Mouse (Mus musculus): Measurements from ENCODE around the gene Kitl.
A peak's percentile ranks its signal among the peaks of the same experiment; 100 is the strongest.

Kitl gene

DNA sequence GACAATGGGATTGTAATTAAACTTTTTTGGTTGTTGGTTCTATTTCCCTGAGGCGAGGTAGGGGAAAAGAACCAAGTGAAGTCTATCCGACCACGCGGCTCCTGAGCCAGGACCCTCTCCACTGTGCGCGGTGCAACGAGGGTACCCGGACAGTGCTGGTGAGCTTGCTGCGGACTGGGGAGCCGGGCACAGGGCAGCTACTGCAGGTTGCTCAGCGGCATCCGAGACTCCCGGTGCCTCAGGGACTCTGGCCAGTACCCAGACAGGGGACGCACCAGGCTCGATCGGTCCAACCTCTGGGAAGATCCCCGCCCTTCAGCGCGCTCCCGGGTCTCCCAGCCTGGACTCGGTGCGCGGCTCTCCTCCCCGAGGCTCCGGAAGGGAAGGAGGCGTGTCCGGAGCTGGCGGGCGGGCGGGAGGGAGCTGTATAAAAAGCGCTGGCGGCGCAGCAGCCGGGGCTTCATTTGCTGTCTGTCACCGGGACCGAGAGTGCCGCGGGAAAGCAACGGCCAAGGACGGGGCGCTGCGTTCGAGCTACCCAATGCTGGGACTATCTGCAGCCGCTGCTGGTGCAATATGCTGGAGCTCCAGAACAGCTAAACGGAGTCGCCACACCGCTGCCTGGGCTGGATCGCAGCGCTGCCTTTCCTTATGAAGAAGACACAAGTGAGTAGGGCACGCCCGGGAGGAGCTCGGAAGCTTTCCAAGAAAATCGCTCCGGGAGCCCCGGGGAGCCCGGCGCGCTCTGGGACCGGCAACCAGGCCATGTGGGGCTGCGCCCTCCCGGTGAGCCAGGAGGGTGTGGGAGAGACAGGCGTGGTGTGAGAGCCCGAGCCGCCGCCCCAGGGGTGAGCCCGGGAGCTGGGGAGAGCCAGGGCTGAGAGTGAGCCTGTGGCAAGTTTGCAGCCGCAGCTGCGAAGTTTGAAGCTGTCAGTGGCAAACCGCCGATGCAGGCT is at the start of gene Kitl:
Gene Kitl (plus strand): TSS at position 261 of the 956 bp plus-strand sequence.
- DNase-seq (ENCODE audit: low spot score in 2 of 2), result peak; percentile 64 to 72

DNA sequence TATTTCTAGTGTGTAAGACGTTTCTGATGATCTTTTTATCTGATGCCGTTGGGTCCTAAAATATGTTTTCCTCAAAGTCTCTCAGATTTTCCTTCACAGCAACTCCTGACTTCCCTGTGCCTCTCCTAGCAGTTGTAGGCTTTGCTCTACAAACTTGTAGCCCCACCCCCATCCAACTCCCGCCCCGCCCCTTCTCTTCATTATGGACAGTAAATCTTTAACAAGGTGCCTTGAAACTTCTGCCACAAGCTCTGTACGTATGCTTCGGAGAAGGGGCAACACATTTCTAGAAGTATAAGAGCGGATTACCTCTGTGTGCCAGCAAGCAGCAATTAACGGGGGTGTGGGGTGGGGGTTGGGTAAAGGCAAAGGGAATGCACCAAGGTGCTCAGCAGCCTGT is 42.6 kb upstream of the Kitl start:
- no peak for DNase-seq (ENCODE audit: low spot score in 2 of 2)

DNA sequence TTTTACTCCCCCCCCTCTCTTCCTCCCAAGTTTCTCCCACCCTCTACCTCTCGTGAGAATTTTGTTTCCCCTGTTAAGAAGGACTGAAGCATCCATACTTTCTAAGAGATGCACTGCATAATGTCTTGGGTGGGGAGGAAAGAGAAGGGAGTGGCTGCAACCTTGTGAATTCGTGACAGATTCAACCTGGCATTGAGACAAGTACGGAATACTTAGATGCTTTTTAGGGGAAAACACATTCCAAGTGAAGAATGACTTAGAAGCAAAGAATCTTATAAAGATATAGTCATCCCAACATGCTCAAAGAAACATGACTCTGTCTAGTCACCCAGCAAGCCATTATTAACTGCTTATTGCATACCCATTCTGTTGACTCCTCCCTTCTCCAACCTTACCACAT is 35.3 kb upstream of the Kitl start:
- DNase-seq (ENCODE audit: low spot score in 2 of 2), result no peak

DNA sequence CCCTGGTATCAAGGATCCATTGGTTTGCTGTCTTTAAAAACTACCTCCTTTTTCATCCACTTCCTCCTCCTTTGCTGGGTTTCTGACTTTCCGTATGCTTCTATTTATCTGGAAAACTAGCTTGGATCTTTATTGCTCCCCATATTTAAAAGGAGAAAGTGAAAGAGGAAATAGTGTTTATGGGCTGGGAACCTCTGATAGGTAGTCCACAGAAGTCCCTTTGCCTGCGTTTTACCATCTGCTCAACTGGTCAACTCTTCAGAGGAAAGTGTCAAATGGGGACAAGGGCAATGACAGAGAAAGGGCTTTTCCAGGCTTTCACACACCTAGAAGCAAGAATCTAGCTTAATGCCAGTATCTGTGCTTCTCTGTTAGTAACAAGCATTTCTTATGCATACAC is 34.5 kb upstream of the Kitl start:
- DNase-seq (ENCODE audit: low spot score in 2 of 2), result no peak

DNA sequence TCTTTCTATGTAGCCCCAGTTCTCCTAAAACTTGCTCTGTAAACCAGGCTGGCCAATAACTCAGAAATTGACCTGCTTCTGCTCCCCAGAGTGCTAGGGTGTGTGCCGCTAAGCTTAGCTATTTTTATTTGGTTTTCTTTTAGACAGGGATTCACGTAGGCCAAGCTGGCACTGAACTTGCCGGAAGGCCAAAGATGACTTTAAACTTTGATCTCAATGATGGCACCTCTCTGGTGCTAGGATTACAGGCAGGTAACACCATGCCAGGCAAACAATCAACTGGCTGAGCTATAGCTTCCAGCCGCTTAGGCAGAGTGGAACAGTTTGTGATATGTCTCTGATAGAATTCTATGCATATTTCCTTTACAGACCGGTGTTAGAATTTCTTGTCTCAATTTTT is 33.5 kb upstream of the Kitl start:
- DNase-seq (ENCODE audit: low spot score in 2 of 2), result no peak

DNA sequence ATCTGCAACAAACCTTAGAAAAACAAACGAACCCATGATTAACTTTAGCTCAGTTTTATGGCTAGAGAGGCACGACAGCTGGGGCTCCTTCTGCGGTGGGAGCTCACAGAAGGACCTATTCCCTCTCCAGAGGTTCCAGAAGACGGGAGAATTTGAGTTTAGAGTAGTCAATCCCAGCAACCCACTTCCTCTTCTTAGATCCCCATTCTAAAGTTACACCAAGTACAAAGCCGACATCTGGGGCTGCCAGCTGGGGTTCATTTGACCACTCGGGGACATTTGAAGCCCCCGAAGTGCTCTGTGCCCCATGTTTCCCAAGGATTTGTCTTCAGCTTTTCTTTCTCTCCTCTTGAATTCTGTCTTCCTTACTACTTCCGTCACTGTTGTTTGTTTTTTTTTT is 28.7 kb upstream of the Kitl start:
- DNase-seq (ENCODE audit: low spot score in 2 of 2), result no peak

DNA sequence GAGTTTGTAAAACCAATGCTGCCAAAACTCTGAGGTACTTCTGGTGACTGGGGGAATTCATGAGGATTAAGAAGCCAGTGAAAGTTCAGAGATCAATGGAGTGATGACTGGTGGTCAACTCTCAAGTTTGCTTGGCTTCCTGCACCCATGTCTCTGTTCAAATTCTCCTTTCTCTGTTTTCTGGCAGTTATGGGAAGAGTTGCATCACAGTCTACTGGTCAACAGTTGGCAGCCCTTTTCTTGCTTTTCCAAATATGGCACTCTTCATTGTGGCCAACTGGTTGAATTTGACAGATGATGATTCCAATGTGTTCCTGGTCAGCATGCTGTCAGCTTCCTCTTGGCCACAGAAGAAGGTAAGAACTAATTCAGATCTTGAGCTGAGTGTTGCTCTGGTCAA is 25.7 kb upstream of the Kitl start:
- DNase-seq (ENCODE audit: low spot score in 2 of 2), result no peak

DNA sequence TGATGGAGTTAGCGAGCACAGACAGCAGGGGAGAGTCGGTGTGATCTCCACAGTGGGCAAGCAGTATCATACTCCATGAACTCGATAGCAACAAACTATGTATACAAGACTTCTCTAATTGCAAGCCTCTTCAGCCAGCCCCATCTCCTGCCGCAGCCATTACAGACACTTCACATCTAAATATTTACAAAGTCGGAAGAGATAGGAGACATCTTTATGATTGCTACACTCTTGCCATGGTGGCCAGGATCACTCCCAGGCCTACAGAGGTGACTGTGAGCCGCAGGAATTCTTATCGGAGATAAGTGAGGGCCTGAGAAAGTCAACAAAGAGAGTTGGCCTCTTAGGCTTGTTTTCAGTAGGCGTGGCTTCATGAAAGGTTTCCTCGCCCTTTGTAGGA is 23.3 kb upstream of the Kitl start:
- no peak for DNase-seq (ENCODE audit: low spot score in 2 of 2)

DNA sequence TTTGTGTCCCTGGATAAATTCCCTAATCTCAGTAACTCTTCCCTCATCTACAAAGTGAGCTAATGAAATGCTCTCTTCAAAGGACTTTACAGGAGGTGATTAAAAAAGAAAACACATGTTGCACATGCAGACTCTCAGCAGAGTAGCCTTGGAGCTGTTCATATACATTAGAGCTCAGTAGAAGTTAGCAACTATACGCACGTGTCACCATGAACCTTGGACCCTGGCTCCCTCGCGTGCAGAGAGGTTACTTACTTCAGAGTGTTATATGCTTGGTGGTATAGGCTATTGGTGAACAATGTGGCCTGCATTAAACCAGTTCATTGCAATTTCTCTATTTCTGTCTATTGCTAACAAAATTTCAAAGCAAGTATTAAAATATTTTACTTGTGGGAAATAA is 14.0 kb upstream of the Kitl start:
- no peak for DNase-seq (ENCODE audit: low spot score in 2 of 2)

DNA sequence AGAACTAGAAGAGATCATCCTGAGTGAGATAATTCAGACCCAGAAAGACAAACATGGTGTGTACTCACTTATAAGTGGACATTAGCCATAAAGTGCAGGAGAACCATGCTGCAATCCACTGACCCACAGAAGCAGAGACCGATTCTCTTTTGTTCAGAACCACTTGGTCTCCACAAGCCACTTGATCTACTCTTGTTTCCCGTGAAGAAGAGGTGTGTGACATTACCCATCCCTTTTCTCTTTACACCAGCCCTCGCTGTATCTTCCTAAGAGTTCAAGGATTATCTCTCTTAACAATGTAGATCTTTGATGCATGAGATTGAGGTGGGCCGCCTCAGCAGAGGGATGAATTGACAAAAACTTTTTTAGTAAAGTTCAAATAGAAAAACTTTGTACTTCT is 11.6 kb upstream of the Kitl start:
- DNase-seq (ENCODE audit: low spot score in 2 of 2), result no peak

DNA sequence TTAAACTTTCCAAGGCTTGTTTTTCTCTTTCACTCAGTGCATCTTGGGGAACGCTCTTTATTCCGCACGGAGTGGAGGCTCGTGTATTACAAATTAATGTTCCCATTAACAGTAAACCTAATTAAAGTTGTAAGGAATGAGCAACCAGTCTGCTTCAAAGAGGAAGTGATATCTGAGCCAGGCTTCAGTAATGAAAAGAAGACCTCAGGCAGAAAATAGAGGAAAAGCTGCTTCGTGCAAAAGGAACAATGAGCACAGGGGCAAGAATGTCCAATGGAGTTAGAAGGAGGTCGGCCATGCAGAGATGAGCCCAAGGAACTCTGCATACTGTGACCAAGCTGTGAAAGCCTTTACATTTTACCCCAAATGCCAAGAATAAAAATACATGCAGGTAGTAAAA is 5.7 kb upstream of the Kitl start:
- DNase-seq (ENCODE audit: low spot score in 2 of 2), result no peak

DNA sequence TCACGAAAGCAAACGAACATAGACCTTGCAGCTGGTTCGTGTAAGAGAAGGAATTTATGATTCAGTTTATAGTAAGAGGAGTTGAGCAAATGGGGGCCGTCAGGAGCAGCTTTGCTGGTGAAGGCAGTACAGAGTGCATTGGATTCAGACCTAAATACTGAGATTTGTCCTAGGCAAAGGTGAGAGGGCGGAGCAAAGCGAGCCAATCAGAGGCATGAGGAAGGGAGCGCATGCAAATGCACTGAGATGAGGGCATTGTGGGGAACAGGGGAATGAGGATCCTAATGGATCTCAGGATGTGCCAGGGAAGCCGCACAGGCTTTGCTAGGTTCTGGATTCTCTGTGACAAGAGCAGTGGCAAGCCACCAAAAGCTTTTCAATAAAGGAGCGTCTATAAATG is 5.1 kb upstream of the Kitl start:
- DNase-seq (ENCODE audit: low spot score in 2 of 2), result no peak

DNA sequence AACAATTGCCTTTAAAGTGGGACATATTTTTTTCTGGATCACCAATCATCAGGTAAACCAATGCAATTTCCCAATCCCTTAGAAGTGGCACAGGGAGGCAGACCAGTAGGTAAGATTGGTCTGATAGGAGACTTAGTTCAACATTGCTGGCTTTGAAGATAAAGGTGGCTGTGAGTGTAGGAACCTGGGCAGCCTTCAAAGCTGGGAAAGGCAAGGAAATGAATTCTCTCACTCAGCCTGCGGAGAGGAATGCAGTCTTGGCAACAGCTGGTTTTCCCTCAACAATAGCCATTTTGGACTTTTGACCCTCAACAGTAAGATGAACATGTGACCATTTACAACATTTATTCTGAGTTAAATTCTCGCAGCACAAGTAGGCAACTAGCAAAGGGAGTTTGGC is 1.3 kb upstream of the Kitl start:
- no peak for DNase-seq (ENCODE audit: low spot score in 2 of 2)

DNA sequence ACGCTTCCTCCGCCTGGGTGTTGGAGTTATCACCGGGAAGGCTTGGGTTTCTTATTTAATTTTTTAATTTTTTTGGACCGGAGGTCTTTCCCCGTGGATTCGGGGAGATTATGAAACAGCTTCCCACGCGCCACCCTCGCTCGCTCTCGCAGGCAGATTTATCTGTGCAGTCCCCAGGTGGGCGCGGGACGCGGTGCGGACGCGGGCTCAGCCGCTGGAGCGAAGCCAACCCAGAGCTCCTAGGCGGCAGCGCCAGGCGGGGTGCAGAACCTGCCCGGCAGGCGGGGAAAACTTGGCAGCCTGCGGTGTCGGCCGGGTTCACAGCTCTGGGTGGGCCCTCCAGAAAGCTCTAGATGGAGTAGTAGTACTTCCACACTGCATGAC is 888 bp downstream of the Kitl start:
- peak; percentile 86 to 87 for DNase-seq (ENCODE audit: low spot score in 2 of 2)

DNA sequence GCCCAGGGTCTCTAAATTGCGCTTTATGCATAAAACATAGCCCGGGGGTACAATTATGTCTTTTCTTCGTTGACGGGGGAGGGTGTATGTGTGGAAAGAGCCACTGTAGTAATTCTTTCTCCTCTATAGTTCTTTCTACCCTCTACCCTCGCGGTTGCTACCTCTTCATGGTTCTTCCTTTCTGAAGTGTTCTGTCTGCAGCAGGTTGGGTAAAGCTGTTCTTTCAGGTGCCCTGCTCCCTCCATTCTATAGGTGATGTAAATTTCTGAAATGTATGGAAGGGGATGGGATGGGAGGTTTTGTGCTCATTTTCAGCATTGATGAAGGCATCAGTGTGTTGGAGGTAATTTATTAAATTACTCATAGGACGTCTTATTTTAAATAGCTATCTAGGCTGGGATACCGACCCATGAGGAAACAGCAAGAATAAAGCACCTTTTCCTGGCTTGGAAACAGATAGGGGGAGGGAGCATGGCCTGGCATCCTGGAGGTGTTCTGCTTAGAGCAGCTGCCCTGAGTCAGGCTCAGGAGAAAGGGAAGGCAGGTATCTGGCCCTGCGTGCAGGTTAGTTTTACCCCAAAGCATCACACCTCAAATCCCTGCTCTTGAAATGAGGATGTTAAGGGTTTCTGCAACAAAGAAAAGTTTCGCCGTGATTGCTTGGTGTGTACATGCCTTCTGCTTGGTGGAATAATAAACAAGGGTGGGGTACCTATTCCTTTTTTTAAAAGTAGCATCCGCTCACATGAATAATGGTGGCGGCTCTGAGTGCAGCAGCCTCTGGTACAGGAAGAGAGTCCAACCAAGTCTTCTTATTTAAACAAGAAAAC is 1.7 kb downstream of the Kitl start:
- DNase-seq (ENCODE audit: low spot score in 2 of 2), result peak in 1 of 2 experiments; percentile 26

DNA sequence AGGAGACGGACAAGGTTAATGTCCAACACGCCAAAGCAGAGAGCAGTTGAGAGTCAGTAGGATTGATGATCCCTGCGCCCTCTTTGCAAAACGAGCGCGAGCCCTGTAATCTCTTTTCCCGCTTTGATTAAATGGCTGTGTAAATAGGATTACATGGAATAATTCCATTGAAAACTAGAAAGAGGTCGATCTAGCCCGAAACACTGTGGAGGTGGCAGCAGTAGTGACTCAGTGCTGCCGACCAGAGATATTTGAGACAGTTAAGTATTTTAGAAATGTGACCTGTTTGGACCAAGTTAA is 2.3 kb downstream of the Kitl start:
- no peak for DNase-seq (ENCODE audit: low spot score in 2 of 2)

DNA sequence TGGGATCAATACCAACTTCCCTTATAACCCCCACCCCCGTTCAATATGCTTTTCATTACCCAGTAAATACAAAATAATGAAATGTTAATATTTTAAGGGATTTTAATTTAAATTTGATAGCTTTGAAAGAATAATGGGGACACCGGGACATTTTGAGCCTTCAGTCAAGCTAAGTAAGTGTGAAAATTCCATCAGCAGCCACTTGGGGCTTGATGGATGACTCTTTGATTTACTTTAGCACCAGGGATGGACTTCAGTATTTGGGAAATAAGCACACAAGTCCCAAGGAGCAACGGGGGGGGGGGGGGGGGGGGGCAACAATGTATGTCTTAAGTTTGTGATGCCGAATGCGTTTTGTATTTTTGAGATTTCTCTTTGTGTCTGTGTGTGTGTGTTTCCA is 3.1 kb downstream of the Kitl start:
- DNase-seq (ENCODE audit: low spot score in 2 of 2), result no peak

DNA sequence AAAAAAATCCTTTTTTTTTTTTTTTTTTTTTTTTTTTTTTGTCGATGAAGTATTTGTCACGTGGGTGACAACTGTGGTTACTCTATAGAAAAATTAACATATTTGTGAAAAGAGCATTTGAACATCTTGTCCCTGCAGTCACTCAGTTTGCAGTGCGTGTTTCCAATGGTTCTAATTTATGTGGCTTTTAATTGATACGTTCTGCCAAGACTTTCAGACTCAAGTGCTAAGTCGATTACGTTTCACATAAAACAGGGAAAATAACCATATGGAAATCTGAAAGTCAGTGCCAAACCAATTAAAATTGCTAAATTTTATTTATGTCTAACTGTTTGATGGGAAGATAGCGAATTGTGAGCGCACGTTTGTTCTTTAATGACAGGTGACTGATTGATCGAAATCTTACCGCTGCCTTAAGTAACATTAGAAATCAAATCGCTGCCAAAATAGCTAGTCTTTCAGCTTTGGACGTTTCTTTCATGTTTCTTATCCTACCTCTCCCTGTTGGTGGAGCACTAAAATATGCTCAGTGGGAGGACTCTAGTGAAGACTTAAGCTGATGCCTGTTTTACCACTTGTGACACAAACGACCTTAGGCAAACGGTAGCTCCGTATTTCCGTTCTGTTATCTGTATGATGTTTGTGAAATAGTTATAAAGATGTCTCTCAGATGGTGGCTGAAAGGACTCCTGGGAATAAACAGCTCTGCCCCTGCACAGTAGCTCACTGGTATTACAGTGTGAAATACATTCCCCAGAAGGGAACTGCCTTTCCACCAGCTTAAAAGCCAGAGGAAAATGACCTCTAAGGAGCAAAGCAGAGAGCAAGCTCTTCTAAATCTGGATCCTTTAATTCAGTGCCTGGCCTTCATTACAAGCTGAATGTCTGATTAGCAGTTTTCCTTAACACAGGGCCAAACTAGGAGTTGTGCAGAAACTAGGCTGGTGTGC is 4.1 kb downstream of the Kitl start:
- no peak for DNase-seq (ENCODE audit: low spot score in 2 of 2)

DNA sequence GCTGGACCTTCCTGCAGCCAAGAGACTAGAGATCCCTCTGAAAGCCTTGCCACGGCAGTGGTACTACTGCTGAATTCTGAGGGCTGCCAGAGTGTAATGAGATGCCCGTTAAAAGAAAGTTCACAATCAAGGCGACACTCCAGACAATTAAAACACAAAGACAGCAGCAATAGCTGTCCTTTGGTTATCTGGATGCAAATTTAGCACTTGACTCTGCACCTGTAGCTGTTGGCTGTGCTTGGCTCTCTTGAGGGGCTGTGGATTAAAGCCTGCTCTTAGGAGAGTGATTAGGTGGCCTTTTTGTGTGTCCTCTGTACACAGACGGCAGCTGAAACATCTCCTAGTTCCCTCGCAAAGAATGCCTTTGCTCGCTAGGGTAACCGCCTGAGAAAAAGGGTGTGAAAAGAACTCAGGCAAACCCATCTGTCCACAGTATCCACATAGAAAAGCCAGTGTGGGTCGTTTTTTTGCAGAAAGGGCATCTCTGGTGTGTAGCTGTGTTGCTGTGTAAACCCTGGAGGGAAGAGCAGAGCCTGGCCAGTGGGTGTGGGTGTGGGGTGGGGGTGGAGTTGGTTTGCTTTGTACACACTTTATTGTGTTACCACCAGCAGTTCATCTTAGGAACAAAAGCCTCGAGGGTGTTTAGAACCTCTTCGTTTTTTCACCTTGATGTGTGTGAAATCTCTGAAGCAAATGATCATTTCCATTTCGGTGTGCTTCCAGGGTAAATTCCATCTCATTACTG is 6.8 kb downstream of the Kitl start:
- DNase-seq (ENCODE audit: low spot score in 2 of 2), result no peak

DNA sequence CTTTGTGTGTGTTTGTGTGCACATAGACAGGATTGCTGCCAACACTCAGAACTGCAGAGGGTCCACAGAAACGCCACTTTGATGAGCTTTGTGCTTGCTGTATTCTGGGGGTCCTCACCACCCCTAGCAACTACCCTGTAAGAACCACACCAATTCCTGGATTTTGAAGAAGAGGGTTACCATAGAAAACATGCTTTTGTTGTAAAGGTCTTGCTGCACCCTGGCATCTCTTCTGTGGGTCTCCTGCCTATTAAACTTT is 7.3 kb downstream of the Kitl start:
- DNase-seq (ENCODE audit: low spot score in 2 of 2), result no peak

DNA sequence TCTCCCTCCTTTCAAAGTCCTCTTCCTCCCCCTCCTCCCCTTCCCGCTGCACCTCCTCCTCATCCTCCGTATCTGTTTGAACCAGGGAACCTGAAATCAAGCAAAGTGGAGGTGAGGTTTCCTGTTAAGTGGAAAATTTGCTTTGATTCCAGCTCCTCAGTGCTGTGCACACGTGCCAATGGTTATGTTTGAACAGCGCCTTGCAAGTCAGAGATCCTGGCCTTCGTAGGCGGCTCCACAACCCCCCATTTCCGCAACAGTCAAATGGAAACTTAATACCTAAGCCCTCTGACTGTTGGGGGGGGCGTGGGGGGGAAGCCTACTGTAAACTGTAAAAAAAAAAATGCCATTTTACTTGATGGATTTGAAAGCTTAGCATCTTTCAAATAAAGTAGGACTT is 10.2 kb downstream of the Kitl start:
- no peak for DNase-seq (ENCODE audit: low spot score in 2 of 2)

DNA sequence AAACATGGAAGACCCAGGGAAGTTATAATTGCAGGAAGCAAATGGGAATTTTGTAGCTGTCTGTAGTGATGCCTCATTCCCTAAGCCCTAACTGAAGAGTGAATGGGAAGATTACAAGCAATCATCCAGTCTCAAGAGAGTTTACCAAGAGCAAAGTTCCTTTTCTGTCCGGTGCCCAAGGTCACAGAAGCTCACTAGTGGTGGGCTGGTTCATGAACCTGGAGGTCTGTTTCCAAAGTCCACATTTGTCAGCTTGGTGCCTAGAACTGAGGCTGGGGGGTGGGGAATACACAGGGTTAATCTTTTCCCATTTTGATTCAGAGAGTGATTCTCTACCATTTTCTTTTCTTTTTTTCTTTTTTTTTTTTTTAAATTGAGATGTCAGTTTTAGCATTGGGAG is 11.3 kb downstream of the Kitl start:
- no peak for DNase-seq (ENCODE audit: low spot score in 2 of 2)

Measured in right cerebral cortex, adult 2 months (tissue).